Mouse (Mus musculus) cerebellum, adult 9-11 months (tissue): ENCODE measurements around the gene Tmem189.
"Not testable (repeated sequence)": the region's sequence is repeated elsewhere in the genome, so short reads cannot be mapped to it uniquely, and the experiment has no call there.

Source experiments
- DNase-seq: peaks from one replicate; pipeline ENCODE4 v3.0.0; 2022

Gene Tmem189

GRCm38 (mm10) chr2:167617034-167617433 lies 72.6 kb downstream of the Tmem189 start:
- DNase-seq: no peak

GRCm38 (mm10) chr2:167613335-167613734 lies 76.3 kb downstream of the Tmem189 start:
- not testable (repeated sequence) for DNase-seq

DNA sequence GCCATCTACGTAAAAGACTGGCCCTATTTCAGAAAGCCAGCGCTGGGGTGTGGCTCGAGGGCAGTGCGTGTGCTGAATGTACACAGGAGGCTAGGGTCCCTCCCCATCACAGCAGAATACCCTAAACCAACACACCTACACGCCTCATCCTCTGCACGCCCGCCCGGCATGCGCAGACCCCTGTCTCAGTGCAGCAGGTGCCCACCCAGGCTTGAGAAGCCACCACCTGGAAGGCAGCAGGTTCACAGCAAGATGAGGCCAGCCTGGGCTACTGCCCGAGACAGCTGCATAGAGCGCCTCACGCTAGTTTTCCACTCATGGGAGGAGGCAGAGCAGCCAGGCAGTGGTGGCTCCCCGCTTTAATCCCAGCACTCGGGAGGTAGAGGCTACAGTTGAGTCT lies 77.5 kb downstream of the Tmem189 start:
- no peak for DNase-seq

GRCm38 (mm10) chr2:167611287-167611686 lies 78.3 kb downstream of the Tmem189 start:
- no peak for DNase-seq

DNA sequence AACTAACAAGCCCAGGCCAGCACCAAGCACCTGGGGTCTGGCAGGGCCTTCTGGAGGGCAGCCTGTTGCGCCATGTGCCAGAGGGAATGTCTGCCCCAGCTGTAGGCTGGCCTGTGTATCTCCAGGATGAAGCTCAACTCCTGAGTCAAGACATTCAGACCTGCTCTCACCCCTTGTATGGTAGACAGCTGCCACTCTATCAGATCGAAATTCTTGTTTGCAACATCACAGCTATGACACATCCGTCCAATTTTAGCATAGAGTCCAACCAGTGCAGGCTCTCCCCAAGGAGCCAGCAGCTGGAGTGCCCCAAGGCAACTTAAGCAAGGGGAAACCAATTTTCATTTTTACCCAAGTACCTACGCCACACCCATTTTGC lies 82.9 kb downstream of the Tmem189 start:
- DNase-seq: no peak

DNA sequence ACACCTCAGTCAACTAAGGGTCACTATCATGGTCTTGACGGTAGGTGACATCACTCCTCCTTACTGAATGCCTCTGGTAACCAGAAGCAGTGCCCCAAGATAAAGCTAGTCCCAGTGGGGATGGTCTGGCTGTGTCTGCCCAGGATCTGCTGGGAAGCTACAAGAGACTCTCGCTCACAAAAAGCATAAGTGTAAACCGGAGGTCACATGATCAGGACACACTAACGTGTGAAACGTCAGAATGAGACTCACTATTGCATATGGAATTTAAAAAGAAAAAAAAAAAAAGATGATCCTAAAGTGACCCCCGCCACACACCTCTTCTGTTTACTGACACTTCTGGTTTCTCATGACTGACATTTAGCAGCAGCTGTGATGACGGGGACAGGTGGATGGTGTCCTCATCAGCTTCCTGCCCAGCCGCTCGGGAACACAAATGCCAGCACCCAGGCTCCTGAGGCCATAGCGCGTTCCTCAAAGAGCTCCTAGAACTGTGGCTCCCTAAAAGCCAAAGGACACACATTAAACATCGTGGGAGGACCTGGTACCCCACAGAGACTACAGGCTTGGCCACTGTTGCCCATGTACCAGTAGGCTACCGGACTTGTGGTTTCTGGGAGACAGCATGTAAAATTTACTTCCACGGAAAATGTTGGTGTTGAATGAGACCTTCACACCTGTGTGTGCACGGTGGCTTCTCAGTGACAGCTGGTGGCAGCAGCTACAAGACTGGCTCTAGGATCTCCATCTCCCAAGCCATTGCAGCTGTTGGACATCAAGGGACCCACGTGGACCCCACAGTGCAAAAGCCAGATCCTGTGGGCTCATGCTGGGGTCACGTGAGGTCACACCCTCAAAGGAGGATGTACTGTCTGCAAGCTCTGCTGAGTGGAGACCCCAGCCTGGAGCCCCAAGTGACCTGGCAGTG lies 83.5 kb downstream of the Tmem189 start:
- no peak for DNase-seq

GRCm38 (mm10) chr2:167605178-167605794 lies 84.3 kb downstream of the Tmem189 start:
- peak; percentile 69 for DNase-seq

GRCm38 (mm10) chr2:167602978-167603377 lies 86.6 kb downstream of the Tmem189 start:
- DNase-seq: no peak

DNA sequence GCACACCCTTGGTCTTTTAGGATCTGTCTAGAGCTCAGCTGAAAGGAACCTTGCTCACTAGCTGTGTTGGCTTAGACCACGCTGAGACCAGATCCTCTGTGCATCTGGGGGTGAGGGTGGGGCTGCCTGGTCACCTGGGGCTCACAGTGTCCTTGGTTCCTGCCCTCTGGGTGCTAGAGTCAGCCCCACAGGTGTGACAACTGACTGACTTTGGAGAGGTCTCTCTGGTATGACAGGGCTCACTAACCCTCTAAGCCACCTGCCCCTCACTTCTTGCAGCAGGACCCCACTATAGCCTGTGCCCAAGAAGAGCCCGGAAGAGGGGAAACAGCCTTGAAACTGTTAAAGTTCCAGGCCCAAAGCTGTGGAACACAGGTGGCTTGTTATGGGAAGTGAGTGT lies 87.3 kb downstream of the Tmem189 start:
- DNase-seq: no peak

DNA sequence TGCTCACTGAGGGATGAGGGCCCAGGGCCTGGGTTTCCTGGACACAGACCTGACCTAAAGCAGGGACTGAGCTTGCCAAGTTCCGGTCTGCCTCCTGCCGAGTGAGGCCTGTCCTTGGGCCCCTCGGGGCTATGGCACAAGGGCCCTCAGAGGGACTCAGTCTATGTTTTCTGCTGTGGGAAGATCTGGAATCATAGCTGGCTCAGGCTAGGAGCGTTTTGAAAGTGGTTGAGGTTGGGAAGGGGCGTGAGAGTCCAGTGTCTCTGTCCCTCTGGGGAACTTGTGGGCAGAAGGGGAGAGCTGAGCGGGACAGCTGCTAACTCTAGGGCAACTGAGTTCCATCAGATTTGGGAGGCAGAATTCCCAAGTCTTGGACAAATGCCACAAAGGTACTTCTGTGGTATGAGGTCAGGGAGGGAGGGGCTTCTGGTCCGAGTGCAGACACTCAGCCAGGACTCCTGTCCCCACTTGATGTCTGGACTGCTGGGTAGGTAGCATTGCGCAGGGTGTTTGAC lies 89.1 kb downstream of the Tmem189 start:
- DNase-seq: no peak

- no peak for DNase-seq
Measured at GRCm38 (mm10) chr2:167599917-167600316, 89.7 kb downstream of the Tmem189 start.

- no peak for DNase-seq
Measured at GRCm38 (mm10) chr2:167599195-167599594, 90.4 kb downstream of the Tmem189 start.

DNA sequence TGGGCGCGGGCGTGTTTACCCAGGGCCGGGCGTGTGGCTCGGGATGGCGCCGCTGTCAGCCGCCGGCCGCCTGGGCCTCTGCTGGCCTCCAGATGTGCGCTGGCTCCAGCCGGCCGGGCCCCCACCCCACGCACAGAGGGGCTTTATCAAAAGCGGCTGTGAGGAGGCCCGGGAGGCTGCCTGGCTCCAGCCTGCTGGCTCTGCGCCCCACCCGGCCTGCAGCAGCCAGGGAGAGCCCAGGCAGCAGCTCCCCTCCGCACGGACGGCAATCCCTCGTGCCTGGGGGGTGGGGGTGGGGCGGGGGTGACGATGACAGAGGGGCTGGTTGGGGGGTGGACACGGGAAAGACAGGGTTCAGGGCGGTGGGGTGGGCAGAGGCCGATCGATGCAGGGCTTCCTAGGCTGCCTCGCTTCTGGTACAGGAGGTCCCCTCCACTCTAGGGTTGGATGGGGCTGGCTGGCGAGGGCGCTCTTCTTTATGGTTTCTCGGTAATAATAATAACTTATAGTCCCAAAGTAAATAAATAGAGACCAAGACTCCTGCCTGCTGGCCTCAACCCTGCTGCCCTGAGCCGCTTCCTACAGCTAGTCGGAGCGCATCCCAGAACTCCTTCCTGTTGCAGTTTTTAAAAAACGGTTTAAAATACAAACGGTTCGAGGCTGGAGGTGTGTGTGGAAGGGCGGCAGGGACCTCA lies 92.0 kb downstream of the Tmem189 start:
- no peak for DNase-seq

DNA sequence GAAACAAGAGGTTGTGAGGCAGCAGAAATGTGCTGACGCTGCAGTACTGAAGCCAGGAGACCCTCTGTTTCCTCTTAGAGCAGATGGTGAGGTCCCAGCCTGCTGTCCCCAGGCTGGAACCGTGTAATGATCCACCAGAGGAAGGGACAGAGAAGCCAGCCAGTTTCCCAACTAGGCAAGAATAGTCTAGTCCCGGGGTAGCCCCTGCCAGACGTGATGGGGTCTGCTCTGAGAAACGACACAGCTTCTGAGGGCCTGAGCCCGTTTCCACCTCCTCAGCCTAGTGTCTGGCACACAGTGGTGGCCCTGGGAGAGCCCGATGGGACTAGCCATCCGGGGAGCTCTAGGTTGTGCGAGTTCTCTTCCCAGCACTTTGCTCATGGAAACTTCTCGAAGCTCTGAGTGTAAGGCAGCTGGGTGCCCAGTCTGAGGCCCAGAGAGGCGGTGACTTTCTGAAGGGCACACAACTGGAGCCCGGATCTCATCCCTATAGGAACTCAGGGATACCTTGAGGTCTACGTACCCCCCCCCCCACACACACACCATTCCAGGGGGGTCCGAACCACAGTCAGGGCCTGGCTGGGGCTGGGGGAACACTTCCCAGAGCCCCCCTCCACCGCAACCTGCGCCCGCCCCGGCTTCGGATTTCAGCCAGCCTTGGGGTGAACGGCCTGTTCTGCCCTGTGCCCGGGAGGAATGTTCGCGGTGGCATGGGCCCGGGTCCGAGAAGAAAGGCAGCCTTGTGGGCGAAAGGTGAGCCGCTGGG lies 92.7 kb downstream of the Tmem189 start:
- DNase-seq: no peak

DNA sequence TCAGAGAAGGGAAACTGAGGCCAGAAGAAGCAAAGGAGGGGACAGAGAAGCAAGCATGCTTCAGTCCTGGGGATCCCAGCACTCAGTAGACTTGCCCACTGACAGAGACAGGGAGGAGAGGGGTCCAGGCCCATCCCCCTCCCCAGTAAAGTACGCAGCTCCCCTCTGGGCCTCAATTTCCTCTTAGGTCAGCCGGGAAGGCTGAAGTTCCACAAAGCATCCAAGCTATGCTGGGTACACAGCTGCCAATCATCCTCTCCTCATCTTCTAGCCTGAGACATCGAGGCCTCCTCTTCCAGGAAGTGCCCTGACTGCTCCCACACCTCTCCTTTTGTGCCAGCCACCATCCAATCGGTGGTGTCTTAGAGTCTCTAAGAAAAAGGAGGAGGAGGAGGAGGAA lies 93.4 kb downstream of the Tmem189 start:
- no peak for DNase-seq

GRCm38 (mm10) chr2:167595761-167596171 lies 93.9 kb downstream of the Tmem189 start:
- DNase-seq: no peak

GRCm38 (mm10) chr2:167594444-167594934 lies 95.1 kb downstream of the Tmem189 start:
- peak; percentile 46 for DNase-seq

DNA sequence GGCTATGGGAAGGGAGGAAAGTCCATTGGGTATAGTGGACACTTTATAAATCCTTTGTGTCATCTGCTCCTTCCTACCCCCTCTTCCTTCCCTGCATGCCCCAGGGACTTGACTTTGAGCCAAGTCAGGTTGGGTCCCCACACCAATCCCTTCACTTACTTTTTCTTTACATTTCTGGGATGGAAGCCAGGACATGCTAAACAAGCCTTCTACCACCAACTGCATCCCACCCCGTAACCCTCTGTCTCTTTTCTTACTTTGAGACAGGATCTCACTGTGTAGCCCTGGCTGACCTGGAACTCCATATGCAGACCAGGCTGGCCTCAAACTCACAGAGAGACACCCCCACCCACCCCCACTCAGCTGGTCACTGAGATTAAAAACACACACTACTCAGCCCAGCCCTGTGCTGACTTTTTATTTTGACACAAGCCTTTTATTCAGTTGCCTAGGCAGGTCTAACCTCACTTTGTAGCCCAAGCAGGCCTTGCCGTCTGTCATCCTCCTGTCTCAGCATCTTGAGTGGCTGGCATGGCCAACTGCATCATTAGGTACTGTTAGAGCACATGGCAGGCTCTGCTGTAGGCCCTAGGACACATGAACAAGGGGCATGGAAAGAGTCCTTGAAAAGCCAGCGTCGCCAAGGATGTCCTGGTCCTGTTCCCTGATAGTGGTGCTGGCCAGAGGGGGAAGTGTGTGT lies 95.9 kb downstream of the Tmem189 start:
- no peak for DNase-seq
